Mouse (Mus musculus) embryo, embryonic 10 days (tissue): ENCODE data around the gene Cep104.

Experiments
- DNase-seq: peaks from one replicate; pipeline ENCODE4 v3.0.0-alpha.2; 2015; ENCODE audit warnings: low spot score

Cep104 gene

GRCm38 (mm10) chr4:153974431-153975291 lies at the start of gene Cep104, which contains the start of gene Dffb:
Gene Cep104, plus strand, starts transcription at chr4:153975194.
Gene Dffb, minus strand, starts transcription at chr4:153975126.
- peak; percentile 95 for DNase-seq

GRCm38 (mm10) chr4:153928772-153929299 lies 46.2 kb upstream of the Cep104 start:
- no peak for DNase-seq

- no peak for DNase-seq
Measured at GRCm38 (mm10) chr4:153929425-153929824, 45.6 kb upstream of the Cep104 start.

GRCm38 (mm10) chr4:153929921-153930320 lies 45.1 kb upstream of the Cep104 start:
- DNase-seq: no peak

GRCm38 (mm10) chr4:153943243-153943642 lies 31.8 kb upstream of the Cep104 start:
- DNase-seq: peak; percentile 55

GRCm38 (mm10) chr4:153944261-153944660 lies 30.7 kb upstream of the Cep104 start:
- no peak for DNase-seq

GRCm38 (mm10) chr4:153945741-153946140 lies 29.3 kb upstream of the Cep104 start:
- no peak for DNase-seq

- no peak for DNase-seq
Measured at GRCm38 (mm10) chr4:153950372-153950771, 24.6 kb upstream of the Cep104 start.

- no peak for DNase-seq
Measured at GRCm38 (mm10) chr4:153951150-153951549, 23.8 kb upstream of the Cep104 start.

- no peak for DNase-seq
Measured at GRCm38 (mm10) chr4:153951692-153952091, 23.3 kb upstream of the Cep104 start.

GRCm38 (mm10) chr4:153955651-153956050 lies 19.3 kb upstream of the Cep104 start:
- no peak for DNase-seq

GRCm38 (mm10) chr4:153956569-153957405 lies 18.2 kb upstream of the Cep104 start, which contains the start of gene A430005L14Rik:
Gene A430005L14Rik, plus strand, starts transcription at chr4:153957237.
- DNase-seq: peak; percentile 97

- DNase-seq: peak; percentile 50
Measured at GRCm38 (mm10) chr4:153957444-153958250, 17.3 kb upstream of the Cep104 start.

GRCm38 (mm10) chr4:153962631-153963030 lies 12.4 kb upstream of the Cep104 start:
- DNase-seq: no peak

- no peak for DNase-seq
Measured at GRCm38 (mm10) chr4:153966651-153967050, 8.3 kb upstream of the Cep104 start.

GRCm38 (mm10) chr4:153967556-153967955 lies 7.4 kb upstream of the Cep104 start:
- DNase-seq: no peak

- DNase-seq: no peak
Measured at GRCm38 (mm10) chr4:153968063-153968462, 6.9 kb upstream of the Cep104 start.

- DNase-seq: peak; percentile 54
Measured at GRCm38 (mm10) chr4:153975292-153975662, 283 bp downstream of the Cep104 start.

GRCm38 (mm10) chr4:153975768-153976167 lies 774 bp downstream of the Cep104 start:
- DNase-seq: no peak

GRCm38 (mm10) chr4:153979243-153979642 lies 4.2 kb downstream of the Cep104 start:
- no peak for DNase-seq

GRCm38 (mm10) chr4:153980470-153980869 lies 5.5 kb downstream of the Cep104 start:
- no peak for DNase-seq

GRCm38 (mm10) chr4:153992715-153993114 lies 17.7 kb downstream of the Cep104 start:
- DNase-seq: no peak
